Mouse (Mus musculus) hindbrain, embryonic 16.5 days (tissue): ENCODE data around the gene Srxn1. TPM values are rescaled to one million over a fixed set of nuclear protein-coding genes. Genes with fewer than 3 reads are reported as not detected.

Source experiments
- ATAC-seq: fragments of 200-750 bp; cut with Nextera tagmentation; 2 replicates; pipeline ENCODE4 v1.8.0; 2017; ENCODE audit warnings: moderate TSS enrichment, moderate library complexity
- H3K27ac ChIP-seq: fragments of 300-500 bp; sonication (generic); 2 replicates; pipeline ENCODE4 v1.5.1; 2014; ENCODE audit warnings: low read depth, mild to moderate bottlenecking, control low read depth, low read length, moderate library complexity
- H3K27me3 ChIP-seq: fragments of 300-500 bp; sonication (generic); replicated peaks from 2 replicates; pipeline ENCODE4 v1.6.1; 2014; ENCODE audit warnings: low read length; ENCODE audit not compliant: control insufficient read depth, insufficient read depth
- H3K36me3 ChIP-seq: fragments of 300-500 bp; sonication (generic); 2 replicates; pipeline ENCODE4 v1.6.1; 2014; ENCODE audit warnings: mild to moderate bottlenecking, low read length, moderate library complexity, mixed read lengths; ENCODE audit not compliant: control insufficient read depth, insufficient read depth
- H3K4me1 ChIP-seq: fragments of 300-500 bp; sonication (generic); 2 replicates; pipeline ENCODE4 v1.6.1; 2014; ENCODE audit warnings: low read depth, low read length; ENCODE audit not compliant: control insufficient read depth, insufficient read depth
- H3K4me2 ChIP-seq: fragments of 300-500 bp; sonication (generic); 2 replicates; pipeline ENCODE4 v1.6.1; 2014; ENCODE audit warnings: mild to moderate bottlenecking, low read length, control low read depth, moderate library complexity
- H3K4me3 ChIP-seq: fragments of 300-500 bp; sonication (generic); 2 replicates; pipeline ENCODE4 v1.5.1; 2014; ENCODE audit warnings: mild to moderate bottlenecking, low read length, control low read depth, moderate library complexity
- H3K9ac ChIP-seq: fragments of 300-500 bp; sonication (generic); 2 replicates; pipeline ENCODE4 v1.6.1; 2014; ENCODE audit warnings: low read depth, mild to moderate bottlenecking, control low read depth, low read length, moderate library complexity
- H3K9me3 ChIP-seq: fragments of 300-500 bp; sonication (generic); 2 replicates; pipeline ENCODE4 v1.6.1; 2014; ENCODE audit warnings: mild to moderate bottlenecking, low read length, moderate library complexity; ENCODE audit not compliant: control insufficient read depth
- whole genome bisulfite sequencing: fragments of 180-500 bp; shearing (Covaris S2); extraction: QIAGEN DNeasy Blood & Tissue Kit; methylation state at CpG from one replicate; pipeline ENCODE4 v1.1.7; 2014; 5-methylcytosine and 5-hydroxymethylcytosine counted together
- polyA plus RNA-seq: library from polyadenylated mRNA; unstranded; fragments of >200 nt; fragmentation: Nextera tagmentation; extraction: Ambion mirVana; gene quantifications from 2 replicates; pipeline ENCODE4 v1.2.1, GENCODE M21; 2015

The Srxn1 gene
- polyA plus RNA-seq, 1 experiment from 2014 or later = 32.1 TPM

GRCm38 (mm10) chr2:152155414-152156208, 50.3 kb downstream of the Srxn1 start:
- no peak for ATAC-seq
- H3K4me2 ChIP-seq = no peak overlapping the region
- no peaks in the 10 kb centered on the region; the same call in 1 of the 2 replicates for H3K9me3 ChIP-seq
- WGBS = 44% methylated on average over 7 of the region's 7 CpGs
- H3K4me3 ChIP-seq = no peak overlapping the region
- H3K36me3 ChIP-seq = no peaks in the 10 kb centered on the region
- H3K9ac ChIP-seq = no peak overlapping the region
- no peak overlapping the region for H3K27ac ChIP-seq
- H3K27me3 ChIP-seq = no peaks in the 10 kb centered on the region
- no peaks in the 10 kb centered on the region for H3K4me1 ChIP-seq

GRCm38 (mm10) chr2:152156471-152156870, 51.2 kb downstream of the Srxn1 start:
- H3K4me1 ChIP-seq = no peaks in the 10 kb centered on the region
- H3K4me3 ChIP-seq = no peak overlapping the region
- no peak overlapping the region for H3K27ac ChIP-seq
- no peaks in the 10 kb centered on the region for H3K27me3 ChIP-seq
- H3K9ac ChIP-seq = no peak overlapping the region
- H3K9me3 ChIP-seq = no peaks in the 10 kb centered on the region; the same call in 1 of the 2 replicates
- no peak for ATAC-seq
- no peak overlapping the region for H3K4me2 ChIP-seq
- no peaks in the 10 kb centered on the region for H3K36me3 ChIP-seq
- WGBS = 81% methylated on average over 6 of the region's 6 CpGs

GRCm38 (mm10) chr2:152159487-152159886, 54.2 kb downstream of the Srxn1 start:
- H3K4me2 ChIP-seq = no peak overlapping the region
- no peak for ATAC-seq
- WGBS = 84% methylated on average over 1 of the region's 1 CpGs
- no peaks in the 10 kb centered on the region for H3K36me3 ChIP-seq
- H3K27me3 ChIP-seq = no peaks in the 10 kb centered on the region
- no peak overlapping the region for H3K4me3 ChIP-seq
- H3K9me3 ChIP-seq = no peaks in the 10 kb centered on the region; the same call in 1 of the 2 replicates
- no peaks in the 10 kb centered on the region for H3K4me1 ChIP-seq
- no peak overlapping the region for H3K9ac ChIP-seq
- no peak overlapping the region for H3K27ac ChIP-seq

Other genes starting within 250 kb of the Srxn1 start
- 0.36 and 0.46 TPM in 2 replicates for gene Angpt4, start 194.3 kb upstream of the Srxn1 start, polyA plus RNA-seq
- gene Fam110a, start 125.3 kb upstream of the Srxn1 start, polyA plus RNA-seq = 43.4 and 45.9 TPM in 2 replicates
- 1.8 and 2.3 TPM in 2 replicates for gene Slc52a3, start 109.0 kb upstream of the Srxn1 start, polyA plus RNA-seq
- gene Scrt2, start 24.0 kb upstream of the Srxn1 start, polyA plus RNA-seq = 7.6 and 8.0 TPM in 2 replicates
- 1.3 TPM in 2 replicates for gene Tcf15, start 38.0 kb downstream of the Srxn1 start, polyA plus RNA-seq
- gene Csnk2a1, start 121.3 kb downstream of the Srxn1 start, polyA plus RNA-seq = 91.0 and 93.6 TPM in 2 replicates
- gene Tbc1d20, start 188.3 kb downstream of the Srxn1 start, polyA plus RNA-seq = 31.2 and 33.9 TPM in 2 replicates
- gene Rbck1, start 227.1 kb downstream of the Srxn1 start, polyA plus RNA-seq = 92.1 and 100 TPM in 2 replicates
- 2.1 and 2.2 TPM in 2 replicates for gene Trib3, start 238.5 kb downstream of the Srxn1 start, polyA plus RNA-seq